Mouse (Mus musculus): ENCODE data around the gene Plekhm3.

Plekhm3 gene

GRCm38 (mm10) chr1:64875156-64875555, 81.5 kb downstream of the Plekhm3 start:
- no peak for DNase-seq

- DNase-seq = no peak
Measured at GRCm38 (mm10) chr1:64871956-64872355, 84.7 kb downstream of the Plekhm3 start.

GRCm38 (mm10) chr1:64867684-64868083, 88.9 kb downstream of the Plekhm3 start:
- DNase-seq = no peak

- DNase-seq = no peak
Measured at GRCm38 (mm10) chr1:64866140-64866539, 90.5 kb downstream of the Plekhm3 start.

- no peak for DNase-seq
Measured at GRCm38 (mm10) chr1:64860235-64860920, 96.2 kb downstream of the Plekhm3 start.

GRCm38 (mm10) chr1:64859826-64860225, 96.8 kb downstream of the Plekhm3 start:
- peak; percentile 55 for DNase-seq

- DNase-seq = no peak
Measured at GRCm38 (mm10) chr1:64854835-64855234, 101.8 kb downstream of the Plekhm3 start.

- no peak for DNase-seq
Measured at GRCm38 (mm10) chr1:64853738-64854730, 102.6 kb downstream of the Plekhm3 start.

GRCm38 (mm10) chr1:64853244-64853643, 103.4 kb downstream of the Plekhm3 start:
- no peak for DNase-seq

- no peak for DNase-seq
Measured at GRCm38 (mm10) chr1:64852272-64852671, 104.4 kb downstream of the Plekhm3 start.

- DNase-seq = no peak
Measured at GRCm38 (mm10) chr1:64850345-64850744, 106.3 kb downstream of the Plekhm3 start.

GRCm38 (mm10) chr1:64848996-64849395, 107.6 kb downstream of the Plekhm3 start:
- DNase-seq = no peak

GRCm38 (mm10) chr1:64848081-64848480, 108.5 kb downstream of the Plekhm3 start:
- DNase-seq = no peak

- DNase-seq = no peak
Measured at GRCm38 (mm10) chr1:64847565-64847964, 109.1 kb downstream of the Plekhm3 start.

- DNase-seq = no peak
Measured at GRCm38 (mm10) chr1:64844978-64845377, 111.6 kb downstream of the Plekhm3 start.

- DNase-seq = no peak
Measured at GRCm38 (mm10) chr1:64843900-64844616, 112.6 kb downstream of the Plekhm3 start.

GRCm38 (mm10) chr1:64840930-64841329, 115.7 kb downstream of the Plekhm3 start:
- DNase-seq = no peak

GRCm38 (mm10) chr1:64836584-64836983, 120.0 kb downstream of the Plekhm3 start:
- DNase-seq = no peak

- no peak for DNase-seq
Measured at GRCm38 (mm10) chr1:64836114-64836513, 120.5 kb downstream of the Plekhm3 start.

- no peak for DNase-seq
Measured at GRCm38 (mm10) chr1:64831552-64831951, 125.1 kb downstream of the Plekhm3 start.

GRCm38 (mm10) chr1:64827434-64827833, 129.2 kb downstream of the Plekhm3 start:
- no peak for DNase-seq

- DNase-seq = peak; percentile 33
Measured at GRCm38 (mm10) chr1:64826348-64827103, 130.1 kb downstream of the Plekhm3 start.
